Mouse (Mus musculus): ENCODE measurements around the gene Pnisr. TPM values are rescaled to one million over a fixed set of nuclear protein-coding genes. Genes with fewer than 3 reads are reported as not detected.

The Pnisr gene
- polyA plus RNA-seq (2015; fragmentation: Nextera tagmentation; extraction: Ambion mirVana) = 155 and 157 TPM in 2 replicates

DNA sequence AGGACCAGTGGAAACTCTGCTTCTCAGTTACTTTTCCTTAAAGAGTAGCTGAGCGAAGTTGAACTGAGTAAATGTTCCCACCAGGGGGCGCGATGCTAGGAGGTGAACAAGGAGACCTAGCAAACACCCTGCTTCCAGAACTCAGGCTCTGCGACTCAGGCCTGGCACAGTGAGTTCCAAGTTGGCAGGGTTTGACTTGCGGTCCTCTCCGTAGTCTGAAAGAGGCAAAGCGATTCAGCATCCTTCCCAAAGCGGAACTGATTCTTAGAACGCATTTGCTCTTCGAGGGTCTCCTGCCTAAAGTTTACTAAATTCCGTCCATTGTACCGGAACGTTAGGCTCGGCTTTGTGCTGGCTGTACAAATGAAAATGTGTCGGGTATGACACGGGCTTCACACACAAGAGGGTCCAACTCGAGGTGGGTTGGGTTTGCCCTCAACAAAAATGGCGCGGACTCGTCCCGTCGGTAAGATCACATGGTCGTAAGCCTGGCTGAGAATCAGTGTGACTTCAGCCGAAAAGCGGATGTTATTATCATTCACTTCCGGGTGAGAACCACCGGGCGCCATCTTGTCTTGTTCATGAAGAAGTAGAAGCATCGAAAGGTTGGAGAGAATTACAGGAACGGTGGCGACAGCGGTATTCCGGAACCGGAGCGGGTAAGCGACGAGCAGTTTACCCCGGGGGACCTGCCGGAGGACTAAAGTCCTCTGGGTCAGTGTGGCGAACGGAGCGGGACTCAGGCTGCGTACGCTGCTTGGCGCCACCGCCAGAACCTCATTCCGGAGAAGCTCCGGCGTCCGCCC lies at the start of gene Pnisr:
Gene Pnisr (plus strand): TSS at position 103 of the 806 bp plus-strand sequence.
- peak within 1 kb of the TSS; percentile 82 for H3K4me3 ChIP-seq (ENCODE audit: low read length)

DNA sequence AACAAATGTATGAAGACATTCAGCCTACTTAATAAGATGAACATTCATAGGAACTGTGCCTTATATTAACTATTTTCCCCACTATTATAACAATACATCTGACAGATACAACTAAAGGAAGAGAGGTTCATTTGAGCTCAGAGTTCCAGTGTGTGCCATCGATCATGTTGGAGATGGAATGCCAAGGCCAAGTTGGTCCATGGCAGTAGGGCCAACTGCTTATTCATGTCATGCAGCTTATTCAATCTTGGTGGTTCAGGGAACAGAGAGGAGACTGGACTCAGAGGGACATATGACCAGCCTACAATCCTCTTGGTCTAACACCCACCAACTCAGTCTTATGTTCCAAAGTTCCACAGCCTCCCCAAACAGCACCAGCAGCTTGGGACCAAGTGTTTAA lies 46.4 kb upstream of the Pnisr start:
- H3K27me3 ChIP-seq (replicated peaks; ENCODE audit: control insufficient read depth, insufficient read depth, low read length) = no peaks in the 10 kb centered on the region
- H3K9me3 ChIP-seq (ENCODE audit: control insufficient read depth, low read length) = no peaks in the 10 kb centered on the region
- H3K4me2 ChIP-seq (ENCODE audit: low read length) = no peak overlapping the region
- peaks cover 12% of the 10 kb centered on the region for H3K36me3 ChIP-seq (ENCODE audit: control insufficient read depth, insufficient read depth, low read length)
- no peaks in the 10 kb centered on the region for H3K4me1 ChIP-seq (ENCODE audit: control insufficient read depth, insufficient read depth, low read depth, low read length)
- no peak overlapping the region for H3K4me3 ChIP-seq (ENCODE audit: low read length)
- H3K9ac ChIP-seq (ENCODE audit: low read depth, low read length) = no peak overlapping the region
- H3K27ac ChIP-seq (ENCODE audit: low read depth, low read length) = no peak overlapping the region
- WGBS = 100% methylated on average over 1 of the region's 1 CpGs
- no peak for ATAC-seq

More for the DNA sequence above, at the start of gene Pnisr:
- H3K27ac ChIP-seq (ENCODE audit: low read depth, low read length) = peak within 1 kb of the TSS; percentile 99
- peak; percentile 98 for ATAC-seq
- H3K36me3 ChIP-seq (ENCODE audit: control insufficient read depth, insufficient read depth, low read length) = no peaks in the 10 kb centered on the region
- H3K4me1 ChIP-seq (ENCODE audit: control insufficient read depth, insufficient read depth, low read depth, low read length) = peaks cover 18% of the 10 kb centered on the region
- no peaks in the 10 kb centered on the region for H3K27me3 ChIP-seq (replicated peaks; ENCODE audit: control insufficient read depth, insufficient read depth, low read length)
- H3K9me3 ChIP-seq (ENCODE audit: control insufficient read depth, low read length) = no peaks in the 10 kb centered on the region
- under 1% methylated on average over 50 of the region's 50 CpGs for WGBS
- peak within 1 kb of the TSS; percentile 86 for H3K9ac ChIP-seq (ENCODE audit: low read depth, low read length)
- H3K4me2 ChIP-seq (ENCODE audit: low read length) = peak within 1 kb of the TSS; percentile 62

DNA sequence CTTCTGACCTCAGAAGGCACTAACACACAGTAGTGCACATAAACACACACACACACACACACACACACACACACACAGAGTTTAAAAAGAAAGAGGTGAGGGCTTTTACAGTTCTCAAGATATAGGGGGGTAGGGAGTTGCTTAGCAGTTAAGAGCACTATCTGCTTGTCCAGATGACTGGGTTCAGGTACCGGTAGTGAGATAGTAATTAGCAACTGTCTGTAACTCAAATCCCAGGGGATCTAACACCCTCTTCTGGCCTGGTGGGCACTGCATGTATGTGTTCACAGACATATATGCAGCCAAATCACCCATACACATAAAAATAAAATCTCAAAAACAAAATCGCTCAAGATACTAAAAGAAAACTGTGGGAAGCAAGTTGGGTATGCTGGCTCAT lies 45.8 kb upstream of the Pnisr start:
- no peaks in the 10 kb centered on the region for H3K9me3 ChIP-seq (ENCODE audit: control insufficient read depth, low read length)
- 94% methylated on average over 2 of the region's 2 CpGs for WGBS
- peaks cover 14% of the 10 kb centered on the region for H3K36me3 ChIP-seq (ENCODE audit: control insufficient read depth, insufficient read depth, low read length)

DNA sequence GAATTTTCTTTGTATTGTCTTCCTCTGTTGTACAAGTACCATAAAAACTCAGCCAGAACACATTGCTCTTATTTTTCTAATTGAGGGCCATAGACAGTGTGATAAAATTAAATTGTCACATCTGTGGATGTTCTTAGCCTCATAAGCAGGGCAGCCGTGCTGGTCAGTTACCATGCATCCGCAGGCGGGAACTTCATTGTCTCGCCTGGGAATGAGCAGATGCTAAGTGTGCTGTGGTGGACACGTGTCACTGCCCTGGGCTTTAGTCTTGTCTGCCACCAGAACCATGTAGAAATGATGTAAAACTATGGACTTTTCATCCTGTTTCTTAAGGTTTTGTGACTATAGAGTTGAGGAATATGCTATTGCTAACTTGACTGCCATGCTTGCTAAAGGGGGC lies 40.2 kb upstream of the Pnisr start:
- Histone ChIP-seq H3K9me3 (ENCODE audit: control insufficient read depth, low read length) (no peaks in the 10 kb centered on the region), H3K4me1 (ENCODE audit: control insufficient read depth, insufficient read depth, low read depth, low read length) (no peaks in the 10 kb centered on the region), H3K27ac (ENCODE audit: low read depth, low read length) (no peak overlapping the region), H3K4me2 (ENCODE audit: low read length) (no peak overlapping the region), H3K9ac (ENCODE audit: low read depth, low read length) (no peak overlapping the region), H3K36me3 (ENCODE audit: control insufficient read depth, insufficient read depth, low read length) (peaks cover 14% of the 10 kb centered on the region), H3K4me3 (ENCODE audit: low read length) (no peak overlapping the region), H3K27me3 (replicated peaks; ENCODE audit: control insufficient read depth, insufficient read depth, low read length) (no peaks in the 10 kb centered on the region)
- 42% methylated on average over 5 of the region's 5 CpGs for WGBS
- no peak for ATAC-seq

More for the DNA sequence above, 45.8 kb upstream of the Pnisr start:
- no peak overlapping the region for H3K4me2 ChIP-seq (ENCODE audit: low read length)
- H3K27me3 ChIP-seq (replicated peaks; ENCODE audit: control insufficient read depth, insufficient read depth, low read length) = no peaks in the 10 kb centered on the region
- no peak overlapping the region for H3K27ac ChIP-seq (ENCODE audit: low read depth, low read length)
- no peak for ATAC-seq
- no peaks in the 10 kb centered on the region for H3K4me1 ChIP-seq (ENCODE audit: control insufficient read depth, insufficient read depth, low read depth, low read length)
- H3K4me3 ChIP-seq (ENCODE audit: low read length) = no peak overlapping the region
- H3K9ac ChIP-seq (ENCODE audit: low read depth, low read length) = no peak overlapping the region

DNA sequence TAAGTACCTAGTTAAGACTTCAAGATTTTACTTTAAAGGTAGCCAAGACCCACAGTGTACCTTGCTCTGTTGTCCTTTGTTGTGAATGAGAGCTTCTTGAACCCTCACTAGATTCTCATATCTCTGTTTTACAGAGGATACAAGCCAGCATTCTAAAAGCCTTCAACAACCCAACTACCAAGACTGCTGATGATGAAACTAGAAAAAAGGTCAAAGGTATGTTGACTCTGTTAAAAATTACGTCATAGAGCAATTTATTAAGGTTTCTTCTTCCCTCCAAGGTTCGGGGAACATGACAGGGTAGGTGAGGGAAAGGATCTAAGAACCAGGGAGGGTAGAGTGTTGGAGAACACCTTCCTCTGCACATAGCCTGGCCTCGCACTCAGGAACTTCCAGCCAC lies 36.8 kb upstream of the Pnisr start:
- H3K9me3 ChIP-seq (ENCODE audit: control insufficient read depth, low read length) = no peaks in the 10 kb centered on the region
- H3K36me3 ChIP-seq (ENCODE audit: control insufficient read depth, insufficient read depth, low read length) = peaks cover 7% of the 10 kb centered on the region
- no peaks in the 10 kb centered on the region for H3K27me3 ChIP-seq (replicated peaks; ENCODE audit: control insufficient read depth, insufficient read depth, low read length)
- no peak overlapping the region for H3K4me2 ChIP-seq (ENCODE audit: low read length)
- WGBS = 89% methylated on average over 3 of the region's 3 CpGs
- no peak overlapping the region for H3K27ac ChIP-seq (ENCODE audit: low read depth, low read length)
- no peak for ATAC-seq
- H3K4me1 ChIP-seq (ENCODE audit: control insufficient read depth, insufficient read depth, low read depth, low read length) = no peaks in the 10 kb centered on the region
- no peak overlapping the region for H3K9ac ChIP-seq (ENCODE audit: low read depth, low read length)
- H3K4me3 ChIP-seq (ENCODE audit: low read length) = no peak overlapping the region

DNA sequence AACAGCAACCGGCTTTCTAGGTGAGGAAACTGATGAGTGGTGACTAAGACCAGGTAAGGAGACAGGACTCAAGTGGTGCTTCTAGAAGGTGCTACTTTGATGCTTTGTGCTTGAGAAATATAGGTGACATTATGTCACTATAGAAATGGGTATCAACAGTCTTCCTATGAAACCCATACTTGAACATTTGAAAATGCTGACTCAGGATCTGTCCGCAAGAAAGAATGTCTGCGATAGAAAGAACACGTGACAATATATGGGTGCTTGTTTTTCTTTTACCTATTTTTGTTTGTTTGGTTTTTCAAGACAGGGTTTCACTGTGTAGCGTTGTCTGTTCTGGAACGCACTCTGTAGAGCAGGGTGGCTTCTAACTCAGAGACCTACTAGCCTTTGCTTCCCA lies 34.7 kb upstream of the Pnisr start:
- H3K27ac ChIP-seq (ENCODE audit: low read depth, low read length) = no peak overlapping the region
- H3K9me3 ChIP-seq (ENCODE audit: control insufficient read depth, low read length) = no peaks in the 10 kb centered on the region
- no peak overlapping the region for H3K4me2 ChIP-seq (ENCODE audit: low read length)
- WGBS = 93% methylated on average over 6 of the region's 6 CpGs
- H3K4me3 ChIP-seq (ENCODE audit: low read length) = no peak overlapping the region
- no peaks in the 10 kb centered on the region for H3K4me1 ChIP-seq (ENCODE audit: control insufficient read depth, insufficient read depth, low read depth, low read length)
- H3K36me3 ChIP-seq (ENCODE audit: control insufficient read depth, insufficient read depth, low read length) = peaks cover 11% of the 10 kb centered on the region
- H3K9ac ChIP-seq (ENCODE audit: low read depth, low read length) = no peak overlapping the region
- no peaks in the 10 kb centered on the region for H3K27me3 ChIP-seq (replicated peaks; ENCODE audit: control insufficient read depth, insufficient read depth, low read length)
- ATAC-seq = no peak

DNA sequence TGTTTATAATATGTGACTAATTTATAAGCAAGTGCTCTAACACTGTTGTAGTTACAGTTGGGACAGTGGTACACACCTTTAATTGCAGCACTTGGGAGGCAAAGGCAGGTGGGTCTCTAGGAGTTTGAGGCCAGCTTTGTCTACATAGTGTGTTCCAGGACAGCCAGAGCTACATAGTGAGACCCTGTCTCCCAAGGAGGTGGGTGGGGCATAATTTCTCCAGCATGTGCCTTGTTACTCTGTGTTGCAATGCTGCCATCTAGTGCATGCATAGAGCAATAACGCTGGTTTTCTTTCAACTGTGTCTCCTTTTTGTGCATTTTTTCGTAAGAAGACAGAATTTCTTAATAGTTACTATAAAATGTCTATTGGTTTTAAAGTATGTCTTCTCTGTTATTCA lies 33.4 kb upstream of the Pnisr start:
- no peak overlapping the region for H3K4me3 ChIP-seq (ENCODE audit: low read length)
- peaks cover 13% of the 10 kb centered on the region for H3K36me3 ChIP-seq (ENCODE audit: control insufficient read depth, insufficient read depth, low read length)
- 40% methylated on average over 2 of the region's 2 CpGs for WGBS
- no peak overlapping the region for H3K9ac ChIP-seq (ENCODE audit: low read depth, low read length)
- no peaks in the 10 kb centered on the region for H3K4me1 ChIP-seq (ENCODE audit: control insufficient read depth, insufficient read depth, low read depth, low read length)
- H3K4me2 ChIP-seq (ENCODE audit: low read length) = no peak overlapping the region
- peak; percentile 91 for ATAC-seq
- no peak overlapping the region for H3K27ac ChIP-seq (ENCODE audit: low read depth, low read length)
- no peaks in the 10 kb centered on the region for H3K9me3 ChIP-seq (ENCODE audit: control insufficient read depth, low read length)
- H3K27me3 ChIP-seq (replicated peaks; ENCODE audit: control insufficient read depth, insufficient read depth, low read length) = no peaks in the 10 kb centered on the region

DNA sequence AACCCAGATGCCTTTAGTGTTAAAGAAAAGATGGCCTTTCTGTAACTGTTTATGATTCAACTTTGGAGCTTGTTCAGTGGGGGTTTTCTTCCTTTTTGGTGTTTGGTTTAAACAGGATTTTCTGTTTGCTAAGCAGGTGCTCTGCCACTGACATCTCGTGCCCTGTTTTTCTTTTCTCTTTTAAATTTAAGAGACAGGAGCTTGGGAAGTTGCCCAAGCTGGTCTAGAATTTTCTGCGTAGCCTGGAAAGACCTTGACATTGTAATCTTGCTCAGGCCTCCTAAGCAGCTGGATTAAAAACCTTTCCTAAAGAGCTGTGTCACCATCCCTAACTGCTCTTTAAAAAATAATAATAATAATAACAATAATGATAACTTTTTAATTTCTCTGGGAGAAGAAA lies 20.8 kb upstream of the Pnisr start:
- Histone ChIP-seq H3K27me3 (replicated peaks; ENCODE audit: control insufficient read depth, insufficient read depth, low read length) (no peaks in the 10 kb centered on the region), H3K9ac (ENCODE audit: low read depth, low read length) (no peak overlapping the region), H3K4me1 (ENCODE audit: control insufficient read depth, insufficient read depth, low read depth, low read length) (no peaks in the 10 kb centered on the region), H3K4me2 (ENCODE audit: low read length) (no peak overlapping the region), H3K27ac (ENCODE audit: low read depth, low read length) (no peak overlapping the region), H3K9me3 (ENCODE audit: control insufficient read depth, low read length) (no peaks in the 10 kb centered on the region), H3K4me3 (ENCODE audit: low read length) (no peak overlapping the region), H3K36me3 (ENCODE audit: control insufficient read depth, insufficient read depth, low read length) (peaks cover 7% of the 10 kb centered on the region)
- 82% methylated on average over 2 of the region's 2 CpGs for WGBS
- no peak for ATAC-seq

DNA sequence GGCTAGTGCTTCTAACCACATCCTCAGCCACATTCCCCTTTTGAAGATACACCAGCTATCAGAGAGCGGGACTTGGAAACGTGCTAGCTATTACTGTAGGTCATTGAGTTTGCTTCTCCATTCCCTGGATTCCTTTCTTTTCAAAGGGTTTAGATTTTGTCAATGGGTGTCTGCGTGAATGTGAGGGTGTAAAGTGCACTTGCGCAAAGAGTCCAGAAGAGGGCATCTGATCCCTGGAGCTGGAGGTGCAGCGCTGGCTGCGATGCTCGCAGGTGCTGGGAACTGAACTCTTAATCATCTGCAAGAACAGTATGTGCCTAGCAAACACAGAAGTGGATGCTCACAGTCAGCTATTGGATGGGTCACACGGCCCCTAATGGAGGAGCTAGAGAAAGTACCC lies 14.5 kb upstream of the Pnisr start:
- no peaks in the 10 kb centered on the region for H3K9me3 ChIP-seq (ENCODE audit: control insufficient read depth, low read length)
- no peak overlapping the region for H3K9ac ChIP-seq (ENCODE audit: low read depth, low read length)
- no peaks in the 10 kb centered on the region for H3K4me1 ChIP-seq (ENCODE audit: control insufficient read depth, insufficient read depth, low read depth, low read length)
- H3K4me2 ChIP-seq (ENCODE audit: low read length) = no peak overlapping the region
- 95% methylated on average over 8 of the region's 8 CpGs for WGBS
- H3K4me3 ChIP-seq (ENCODE audit: low read length) = no peak overlapping the region
- no peak overlapping the region for H3K27ac ChIP-seq (ENCODE audit: low read depth, low read length)
- H3K36me3 ChIP-seq (ENCODE audit: control insufficient read depth, insufficient read depth, low read length) = peaks cover 5% of the 10 kb centered on the region
- no peak for ATAC-seq
- H3K27me3 ChIP-seq (replicated peaks; ENCODE audit: control insufficient read depth, insufficient read depth, low read length) = no peaks in the 10 kb centered on the region

Measured in hindbrain, embryonic 16.5 days (tissue).